Mouse (Mus musculus): Measurements from ENCODE around the gene Fam207a. TPM values are rescaled to one million over a fixed set of nuclear protein-coding genes. Genes with fewer than 3 reads are reported as not detected.

Gene Fam207a
- total RNA-seq, 2 experiments from 2014 or later, result 7.9 to 10.0 TPM

DNA sequence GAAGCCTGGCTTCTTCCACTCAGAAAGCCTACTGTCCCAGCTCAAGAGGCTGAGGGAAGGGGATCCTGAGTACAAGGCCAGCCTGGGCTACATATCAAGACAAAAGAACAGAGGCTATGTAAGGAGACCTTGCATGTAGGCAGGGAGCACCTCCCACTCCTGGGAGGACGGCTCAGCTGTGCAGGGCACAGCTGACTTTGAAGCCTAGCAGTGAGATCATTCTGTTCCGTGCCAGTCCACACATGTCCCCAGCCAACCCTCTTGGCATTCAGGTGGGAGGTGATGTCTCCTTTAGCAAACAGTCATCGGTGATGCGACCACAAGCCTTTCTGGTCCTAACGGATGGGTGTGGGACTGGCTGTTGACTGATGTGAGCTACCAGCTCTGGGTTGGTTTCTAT is 49.7 kb downstream of the Fam207a start:
- intact Hi-C loops (cut with DNase I; ENCODE audit: low total_unique reads), result no loop called here
- no peak for DNase-seq

GRCm38 (mm10) chr10:77464181-77464936 is 51.2 kb downstream of the Fam207a start:
- peak; percentile 52 for DNase-seq
- intact Hi-C loops (cut with DNase I; ENCODE audit: low total_unique reads), result no loop called here

GRCm38 (mm10) chr10:77461161-77461560 is 54.4 kb downstream of the Fam207a start:
- DNase-seq, result no peak
- intact Hi-C loops (cut with DNase I; ENCODE audit: low total_unique reads), result no loop called here

- no peak for DNase-seq
- intact Hi-C loops (cut with DNase I; ENCODE audit: low total_unique reads), result no loop called here
Observed at GRCm38 (mm10) chr10:77457701-77458100, 57.9 kb downstream of the Fam207a start.

DNA sequence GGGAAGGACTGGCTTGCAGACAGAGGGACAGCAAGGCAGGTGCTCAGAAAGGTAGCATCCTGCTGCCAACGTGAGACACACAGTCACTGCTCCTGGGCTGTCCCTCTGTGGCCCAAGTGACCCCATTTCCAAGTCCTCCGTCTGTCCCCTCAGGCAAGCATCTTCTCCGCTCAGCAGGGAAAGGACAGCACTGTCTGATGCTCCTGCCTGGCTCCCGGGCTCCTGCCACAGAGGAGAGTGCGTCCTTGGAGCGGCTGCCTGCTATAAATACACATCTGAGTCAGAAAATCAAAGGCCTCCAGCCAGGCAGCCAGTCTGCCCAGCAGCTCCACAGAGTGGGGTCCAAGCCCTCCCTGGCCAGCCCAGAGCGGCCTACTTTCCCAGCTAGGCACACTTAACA is 59.1 kb downstream of the Fam207a start:
- intact Hi-C loops (cut with DNase I; ENCODE audit: low total_unique reads), result no loop called here

GRCm38 (mm10) chr10:77455251-77456010 is 60.2 kb downstream of the Fam207a start:
- no peak for DNase-seq
- intact Hi-C loops (cut with DNase I; ENCODE audit: low total_unique reads), result no loop called here

More for the DNA sequence above, 59.1 kb downstream of the Fam207a start:
- peak; percentile 58 for DNase-seq

- intact Hi-C loops (cut with DNase I; ENCODE audit: low total_unique reads), result no loop called here
- DNase-seq, result no peak
Observed at GRCm38 (mm10) chr10:77454795-77455194, 60.8 kb downstream of the Fam207a start.

GRCm38 (mm10) chr10:77451822-77452221 is 63.8 kb downstream of the Fam207a start:
- intact Hi-C loops (cut with DNase I; ENCODE audit: low total_unique reads), result no loop called here
- no peak for DNase-seq

DNA sequence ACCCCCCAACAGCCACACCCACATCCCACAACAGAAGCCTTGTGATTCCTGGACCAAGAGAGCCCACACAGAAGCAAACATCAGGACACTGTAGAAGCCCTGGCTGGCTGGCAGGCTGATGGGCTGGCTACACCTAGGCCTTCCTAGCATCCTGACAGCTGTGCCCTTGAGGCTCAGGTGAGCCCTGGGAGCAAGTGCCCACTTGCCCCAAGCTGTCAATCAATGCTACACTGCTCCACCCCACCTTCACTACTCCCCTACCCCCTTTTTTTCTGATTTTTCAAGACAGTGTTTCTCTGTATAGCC is 65.5 kb downstream of the Fam207a start:
- intact Hi-C loops (cut with DNase I; ENCODE audit: low total_unique reads), result no loop called here
- no peak for DNase-seq

GRCm38 (mm10) chr10:77449315-77450158 is 66.0 kb downstream of the Fam207a start:
- intact Hi-C loops (cut with DNase I; ENCODE audit: low total_unique reads), result no loop called here
- DNase-seq, result no peak

DNA sequence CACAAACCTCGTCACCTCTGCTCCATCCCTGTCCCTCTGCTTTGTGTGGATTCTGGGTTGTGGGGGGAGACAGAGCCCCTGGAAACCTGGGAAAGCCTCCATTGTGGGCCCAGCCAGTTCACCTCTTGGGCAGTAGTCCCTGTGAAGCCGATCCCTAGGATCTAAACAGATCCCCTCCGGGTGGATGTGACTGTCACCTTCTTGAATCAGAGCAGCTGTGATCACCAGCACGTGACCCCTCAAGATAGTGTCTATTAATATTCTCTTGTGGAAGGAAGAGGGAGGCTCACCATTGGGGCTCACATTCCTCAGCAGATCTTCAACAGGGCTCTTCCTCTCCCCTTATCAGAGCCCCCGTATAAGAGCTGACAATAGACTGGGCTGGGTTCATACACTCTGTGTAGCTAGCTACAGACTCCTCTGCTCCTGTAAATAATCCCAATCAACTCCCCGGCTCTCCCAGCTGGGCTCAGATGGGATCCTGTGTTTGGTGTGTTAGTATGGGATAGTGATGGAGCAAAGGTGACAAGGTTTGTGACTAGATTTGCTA is 66.8 kb downstream of the Fam207a start:
- intact Hi-C loops (cut with DNase I; ENCODE audit: low total_unique reads), result no loop called here
- DNase-seq, result no peak

DNA sequence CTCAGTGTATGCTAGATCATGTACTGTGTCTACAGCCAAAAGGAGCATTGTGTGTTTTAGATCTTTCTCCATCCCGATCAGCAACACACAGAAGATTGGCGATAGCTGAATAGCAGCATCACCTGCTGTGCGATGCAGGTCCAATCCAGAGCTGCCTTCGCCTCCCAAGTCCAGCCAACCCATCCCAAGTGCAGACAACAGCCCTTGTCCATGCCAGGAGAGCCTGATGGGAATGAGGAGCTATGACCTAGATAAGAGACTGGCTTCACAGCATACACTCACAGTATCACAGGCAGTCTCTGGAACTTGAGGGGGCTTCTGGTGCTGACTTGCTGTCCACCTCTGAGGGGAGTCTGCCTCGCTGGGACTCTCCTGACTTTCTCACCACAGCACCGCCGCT is 67.4 kb downstream of the Fam207a start:
- intact Hi-C loops (cut with DNase I; ENCODE audit: low total_unique reads), result no loop called here
- no peak for DNase-seq

- intact Hi-C loops (cut with DNase I; ENCODE audit: low total_unique reads), result no loop called here
- no peak for DNase-seq
Observed at GRCm38 (mm10) chr10:77447755-77448154, 67.8 kb downstream of the Fam207a start.

DNA sequence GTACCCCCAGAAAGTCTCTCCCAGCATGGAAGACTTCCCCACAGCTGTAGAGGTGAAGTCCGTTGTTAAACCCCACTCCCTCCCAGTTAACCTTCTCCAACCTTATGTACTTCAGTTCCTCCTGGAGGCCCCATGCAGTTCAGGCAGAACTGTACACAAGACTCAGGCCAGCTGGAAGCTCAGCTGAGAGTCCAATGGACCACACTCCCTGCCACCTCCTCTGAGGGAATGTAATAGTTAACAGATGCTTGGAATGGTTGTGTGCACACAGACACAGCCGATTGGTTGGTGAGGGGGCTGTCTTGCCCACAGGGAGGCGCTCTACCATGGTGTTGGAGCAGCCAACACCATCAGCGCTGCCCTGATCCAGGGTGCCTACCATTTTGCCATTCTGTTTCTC is 73.3 kb downstream of the Fam207a start:
- no peak for DNase-seq
- intact Hi-C loops (cut with DNase I; ENCODE audit: low total_unique reads), result no loop called here

DNA sequence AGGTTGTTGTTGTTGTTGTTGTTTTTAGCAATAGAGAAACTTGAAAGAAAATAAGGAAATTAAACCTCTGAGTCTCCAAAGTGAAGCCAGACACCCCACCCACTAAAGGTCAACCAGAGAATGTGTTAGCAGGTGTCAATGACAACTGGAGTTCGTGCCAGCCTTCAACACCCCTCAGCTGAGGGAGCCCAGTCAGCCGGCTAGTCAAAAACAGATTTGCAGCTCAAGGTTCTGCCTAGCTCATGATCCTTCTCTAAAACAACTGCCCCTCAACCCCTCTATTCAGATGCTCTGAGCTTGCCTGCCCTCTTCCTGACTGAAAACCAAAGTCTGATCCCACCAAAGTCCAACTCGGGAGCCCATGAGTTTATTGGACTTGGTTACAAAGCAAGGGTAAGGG is 73.8 kb downstream of the Fam207a start:
- no peak for DNase-seq
- intact Hi-C loops (cut with DNase I; ENCODE audit: low total_unique reads), result no loop called here

DNA sequence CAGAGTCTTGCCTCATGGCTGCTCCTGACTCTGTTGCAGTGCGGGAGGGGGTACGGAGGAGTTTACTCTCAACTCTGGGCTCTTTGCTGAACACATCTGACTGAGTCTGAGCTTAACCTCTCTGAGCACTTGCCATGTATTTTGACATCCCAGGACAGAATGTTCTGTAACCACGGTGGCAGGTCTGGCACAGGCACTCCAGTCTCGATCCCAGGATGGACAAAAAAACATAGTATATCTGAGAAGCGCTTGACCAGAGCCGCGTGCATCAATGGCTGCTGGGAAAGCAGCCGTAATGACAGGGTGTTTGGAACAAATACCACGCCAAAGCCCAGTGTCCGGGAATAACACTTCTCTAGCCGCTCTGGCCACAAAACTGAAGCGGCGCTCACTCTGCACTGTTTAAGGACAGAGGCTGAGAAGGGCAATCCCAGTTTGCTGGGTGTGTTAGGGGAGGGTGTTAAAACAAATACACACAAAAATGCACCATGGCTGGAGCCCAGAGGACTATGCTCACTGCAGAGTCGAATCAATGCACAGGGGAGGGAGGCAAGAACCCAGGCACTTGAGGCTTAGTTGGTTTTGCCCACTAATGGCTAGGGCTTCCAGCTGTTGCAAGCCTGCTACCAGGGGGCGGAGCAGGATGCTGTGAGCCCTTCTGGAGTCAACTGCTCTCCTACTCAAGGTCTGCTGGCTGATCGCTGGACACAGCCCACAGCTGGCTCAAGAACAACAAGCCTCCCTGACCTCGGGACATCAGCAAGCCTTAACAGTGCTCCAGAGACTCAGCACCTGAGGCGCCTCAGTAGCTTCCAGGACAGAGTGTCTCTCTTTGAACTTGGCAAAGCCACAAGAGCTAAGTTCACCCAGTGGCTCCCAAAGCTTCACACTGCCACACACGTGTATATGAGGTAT is 74.5 kb downstream of the Fam207a start:
- intact Hi-C loops (cut with DNase I; ENCODE audit: low total_unique reads), result no loop called here
- DNase-seq, result peak; percentile 61

DNA sequence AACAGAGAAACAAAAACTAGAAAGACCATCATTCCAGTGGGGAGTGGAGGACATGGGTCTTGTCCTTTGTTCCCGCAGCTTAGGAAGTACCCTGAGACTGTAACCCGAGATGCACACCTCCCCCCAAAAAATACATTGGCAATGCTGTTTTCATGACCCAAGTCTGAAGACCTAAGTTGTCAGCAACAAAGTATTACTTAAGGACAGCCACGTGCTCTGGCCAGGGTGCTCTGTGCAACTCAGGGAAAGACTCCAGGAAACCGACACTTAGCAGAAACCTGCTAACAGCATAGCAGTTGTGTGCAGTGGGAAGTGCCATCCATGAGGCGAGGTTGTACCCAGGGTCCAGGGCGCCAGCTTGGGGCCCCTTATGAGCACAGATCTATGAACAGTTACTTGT is 75.3 kb downstream of the Fam207a start:
- intact Hi-C loops (cut with DNase I; ENCODE audit: low total_unique reads), result no loop called here
- no peak for DNase-seq

DNA sequence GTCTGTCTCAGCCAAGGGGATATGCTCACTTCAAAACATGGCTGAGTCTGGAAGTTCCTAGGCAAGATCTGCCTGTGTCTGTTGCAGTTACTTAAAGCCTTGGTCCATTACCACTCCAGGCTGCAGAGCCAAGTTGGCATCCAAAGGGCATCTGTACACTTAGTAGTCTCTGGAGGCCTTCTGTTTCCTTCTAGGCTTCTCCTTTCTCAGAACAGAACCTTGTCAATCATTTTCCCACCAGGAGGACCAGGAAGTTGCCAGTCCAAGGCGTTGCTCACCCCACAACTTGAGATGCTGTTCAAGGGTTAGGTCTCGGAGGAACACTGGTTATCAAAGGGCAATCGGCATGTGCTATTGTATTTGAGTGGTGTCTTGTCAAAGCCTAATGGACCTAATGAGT is 76.6 kb downstream of the Fam207a start:
- no peak for DNase-seq
- intact Hi-C loops (cut with DNase I; ENCODE audit: low total_unique reads), result no loop called here

DNA sequence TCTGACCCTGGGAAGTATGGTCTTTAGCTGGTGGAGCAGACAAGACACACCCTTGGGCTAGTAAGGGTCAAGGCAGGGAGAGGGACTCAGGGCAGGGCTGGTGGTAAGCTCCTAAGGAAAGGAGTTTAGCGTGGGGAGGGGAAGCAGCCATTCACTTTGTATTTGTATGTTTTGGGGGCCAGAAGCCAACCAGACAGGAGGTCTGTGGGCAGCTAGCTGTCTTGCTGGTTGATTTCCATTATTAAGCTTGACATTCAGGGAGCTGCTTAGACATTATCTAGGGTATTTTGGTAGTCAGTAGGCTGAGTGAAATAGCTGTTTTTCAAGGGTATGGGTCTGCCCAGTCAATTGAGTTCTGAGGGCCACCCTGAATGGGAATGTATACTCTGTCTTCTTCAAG is 77.6 kb downstream of the Fam207a start:
- intact Hi-C loops (cut with DNase I; ENCODE audit: low total_unique reads), result no loop called here

More for the DNA sequence above, 77.6 kb downstream of the Fam207a start:
- DNase-seq, result no peak

All from gastrocnemius, postnatal 14 days (tissue).